Mouse (Mus musculus) testis, adult 2 months (tissue): ENCODE measurements around the gene Tuba8. TPM values are rescaled to one million over a fixed set of nuclear protein-coding genes. Genes with fewer than 3 reads are reported as not detected.

Experiments
- H3K27ac ChIP-seq: fragments of 200-500 bp; 2 replicates; pipeline ENCODE4 v1.5.1; 2012; ENCODE audit warnings: low read depth, low read length; ENCODE audit not compliant: control insufficient read depth, insufficient read depth
- H3K27me3 ChIP-seq: fragments of 200-500 bp; 2 replicates; pipeline ENCODE4 v1.6.1; 2012; ENCODE audit warnings: mild to moderate bottlenecking, low read length, moderate library complexity; ENCODE audit not compliant: control insufficient read depth, insufficient read depth
- H3K36me3 ChIP-seq: fragments of 200-500 bp; 2 replicates; pipeline ENCODE4 v1.6.1; 2012; ENCODE audit warnings: mild to moderate bottlenecking, low read length; ENCODE audit not compliant: control insufficient read depth, insufficient read depth
- H3K4me1 ChIP-seq: fragments of 200-500 bp; 2 replicates; pipeline ENCODE4 v1.6.1; 2012; ENCODE audit warnings: low read length; ENCODE audit not compliant: control insufficient read depth, insufficient read depth
- H3K4me3 ChIP-seq: fragments of 200-500 bp; 2 replicates; pipeline ENCODE4 v1.5.1; 2012; ENCODE audit warnings: low read depth, mild to moderate bottlenecking, low read length, moderate library complexity, mixed read lengths; ENCODE audit not compliant: control insufficient read depth
- CTCF ChIP-seq: fragments of 200-500 bp; IDR thresholded peaks from 2 replicates; pipeline ENCODE4 v1.5.1; 2012; ENCODE audit warnings: low read depth, mild to moderate bottlenecking, inconsistent platforms, low read length, moderate library complexity; ENCODE audit not compliant: control insufficient read depth, insufficient read depth, insufficient replicate concordance
- POLR2A ChIP-seq: fragments of 200-500 bp; IDR thresholded peaks from 2 replicates; pipeline ENCODE4 v1.6.1; 2012; ENCODE audit warnings: low read depth, mild to moderate bottlenecking, inconsistent platforms, low read length, moderate library complexity; ENCODE audit not compliant: control insufficient read depth
- polyA plus RNA-seq: library from polyadenylated mRNA; depleted of rRNA; stranded (reverse); fragments of >200 nt; gene quantifications from 2 replicates; pipeline ENCODE4 v1.2.3, GENCODE M21; 2012; rRNA removed

Tuba8 gene
- polyA plus RNA-seq, 1 experiment, result 160 TPM

GRCm38 (mm10) chr6:121274356-121274755 is 63.9 kb downstream of the Tuba8 start:
- Histone ChIP-seq H3K36me3 (no peaks in the 10 kb centered on the region), H3K27ac (no peak overlapping the region), H3K27me3 (no peaks in the 10 kb centered on the region), H3K4me3 (no peak overlapping the region), H3K4me1 (peaks cover 4% of the 10 kb centered on the region)
- TF ChIP-seq CTCF, result no peak
- TF ChIP-seq POLR2A, result no peak

Other genes starting within 250 kb of the Tuba8 start
- 199 and 216 TPM in 2 replicates for gene Mical3, start 79.7 kb upstream of the Tuba8 start, polyA plus RNA-seq
- 6.4 and 8.7 TPM in 2 replicates for gene Pex26, start 27.0 kb upstream of the Tuba8 start, polyA plus RNA-seq
- 0.49 and 0.69 TPM in 2 replicates for gene Usp18, start 35.2 kb downstream of the Tuba8 start, polyA plus RNA-seq
- gene Slc6a13, start 89.5 kb downstream of the Tuba8 start, polyA plus RNA-seq, result 0.86 and 0.96 TPM in 2 replicates
- gene Slc6a12, start 132.4 kb downstream of the Tuba8 start, polyA plus RNA-seq, result 0.81 and 1.7 TPM in 2 replicates